8 mouse cellular contexts compared by ENCODE assay signal in the genomic region with DNA sequence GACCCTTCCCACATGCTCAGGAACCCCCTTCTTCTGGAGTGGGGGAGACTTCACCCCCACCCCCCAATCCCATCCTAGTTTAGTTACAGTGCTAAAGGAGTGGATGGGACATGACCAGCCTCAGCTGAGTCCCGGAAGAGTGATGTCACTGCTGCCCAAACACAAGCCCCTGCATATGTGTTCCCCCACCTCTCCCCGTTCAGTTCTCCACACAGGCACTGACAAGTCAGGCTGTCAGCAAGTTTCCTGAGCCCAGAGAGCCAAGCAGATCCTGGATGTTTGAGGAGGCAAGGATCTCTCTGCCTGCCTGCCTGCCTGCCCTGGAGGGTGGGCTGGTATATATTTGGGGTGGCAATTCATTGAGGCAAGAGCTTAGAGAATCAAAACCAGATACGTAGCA. TPM values are rescaled to one million over a fixed set of nuclear protein-coding genes. Genes with fewer than 3 reads are reported as not detected.
A peak's percentile ranks its signal among the peaks of the same experiment; 100 is the strongest.
DNase-seq lines count a peak whose midpoint lies in the region; ATAC-seq and TF ChIP-seq lines count a peak whose summit lies in the region.

No protein-coding gene starts in this region.

- peak overlapping the region; percentile 68 for H3K4me2 ChIP-seq in heart, embryonic 12.5 days
- peak overlapping the region; percentile 54 for H3K4me2 ChIP-seq in forebrain, embryonic 14.5 days (ENCODE audit: low read length)

- H3K27me3 ChIP-seq in heart, embryonic 12.5 days (replicated peaks) = no peaks in the 10 kb centered on the region
- H3K27me3 ChIP-seq in forebrain, embryonic 14.5 days (replicated peaks; ENCODE audit: control insufficient read depth, insufficient read depth, low read length) = no peaks in the 10 kb centered on the region
- peaks cover 23% of the 10 kb centered on the region for H3K27me3 ChIP-seq in midbrain, embryonic 10.5 days (ENCODE audit: low read depth, poor library complexity, severe bottlenecking)

- peaks cover 54% of the 10 kb centered on the region for H3K4me1 ChIP-seq in heart, embryonic 12.5 days (replicated peaks)
- H3K4me1 ChIP-seq in bone marrow, adult 2 months (ENCODE audit: control insufficient read depth, insufficient read depth, low read length) = peaks cover 3% of the 10 kb centered on the region; the same call in 1 of the 2 replicates
- H3K4me1 ChIP-seq in forebrain, embryonic 14.5 days (ENCODE audit: control insufficient read depth, insufficient read depth, low read length) = peaks cover 44% of the 10 kb centered on the region
- peaks cover 100% of the 10 kb centered on the region for H3K4me1 ChIP-seq in midbrain, embryonic 10.5 days

- no peak for DNase-seq in heart, adult 8-10 months (ENCODE audit: low spot score)
- DNase-seq in forebrain, embryonic 14.5 days (ENCODE audit: low spot score) = peak; percentile 54
- DNase-seq in midbrain, embryonic 10.5 days (ENCODE audit: low spot score) = no peak
- no peak for DNase-seq in thymus, postnatal 4 days
- DNase-seq in kidney, postnatal 25 days = no peak
- DNase-seq in cerebellum, postnatal 14 days = no peak

- TF ChIP-seq POLR2A in bone marrow, adult 2 months (IDR thresholded peaks at IDR 0.05; ENCODE audit: borderline replicate concordance, control insufficient read depth, low read depth, low read length) = no peak

- no peak for ATAC-seq in heart, embryonic 12.5 days (ENCODE audit: insufficient number of reproducible peaks, low FRiP score)
- ATAC-seq in forebrain, embryonic 14.5 days = peak; percentile 33

- H3K4me3 ChIP-seq in heart, embryonic 12.5 days = no peak overlapping the region
- H3K4me3 ChIP-seq in bone marrow, adult 2 months (replicated peaks; ENCODE audit: control insufficient read depth, low read depth, low read length) = no peak overlapping the region
- peak overlapping the region; percentile 31; the same call in 1 of the 2 replicates for H3K4me3 ChIP-seq in forebrain, embryonic 14.5 days (ENCODE audit: low read depth, low read length)
- H3K4me3 ChIP-seq in midbrain, embryonic 10.5 days = peak overlapping the region; percentile 5; the same call in 1 of the 2 replicates

- H3K9ac ChIP-seq in heart, embryonic 12.5 days = peak overlapping the region; percentile 64
- peak overlapping the region; percentile 62 for H3K9ac ChIP-seq in forebrain, embryonic 14.5 days (ENCODE audit: low read length)

- no peaks in the 10 kb centered on the region for H3K9me3 ChIP-seq in heart, embryonic 12.5 days (replicated peaks)
- H3K9me3 ChIP-seq in forebrain, embryonic 14.5 days (replicated peaks; ENCODE audit: control insufficient read depth, low read length) = no peaks in the 10 kb centered on the region
- H3K9me3 ChIP-seq in midbrain, embryonic 10.5 days (replicated peaks) = no peaks in the 10 kb centered on the region

- peak overlapping the region; percentile 26; the same call in 1 of the 2 replicates for H3K27ac ChIP-seq in heart, embryonic 12.5 days (ENCODE audit: poor library complexity, severe bottlenecking)
- H3K27ac ChIP-seq in bone marrow, adult 2 months (ENCODE audit: control insufficient read depth, insufficient read depth, low read depth, low read length, poor library complexity) = 0 out of 2 replicates have a peak overlapping the region, but pooled peaks have one; percentile 10
- H3K27ac ChIP-seq in forebrain, embryonic 14.5 days (ENCODE audit: low read depth, low read length) = peak overlapping the region; percentile 89
- peak overlapping the region; percentile 87 for H3K27ac ChIP-seq in midbrain, embryonic 10.5 days (replicated peaks)

- no peak for TF ChIP-seq CTCF in bone marrow, adult 2 months (IDR thresholded peaks at IDR 0.05; ENCODE audit: control insufficient read depth, insufficient read depth, low read length)

- WGBS in heart, embryonic 12.5 days = 8% methylated on average over 3 of the region's 3 CpGs
- WGBS in bone marrow, adult 2 months = 67% methylated on average over 3 of the region's 3 CpGs
- WGBS in forebrain, embryonic 14.5 days = 28% methylated on average over 3 of the region's 3 CpGs
- WGBS in midbrain, embryonic 10.5 days = 25% methylated on average over 3 of the region's 3 CpGs

- H3K36me3 ChIP-seq in heart, embryonic 12.5 days = peaks cover 57% of the 10 kb centered on the region
- peaks cover 36% of the 10 kb centered on the region for H3K36me3 ChIP-seq in forebrain, embryonic 14.5 days (ENCODE audit: control insufficient read depth, insufficient read depth, low read length)
- peaks cover 99% of the 10 kb centered on the region for H3K36me3 ChIP-seq in midbrain, embryonic 10.5 days

RNA-seq across cellular contexts. Expression of gene Mdfi, which starts 44.7 kb away (rescaled TPM):
- 11.1 and 11.2 TPM in 2 replicates for polyA plus RNA-seq in heart, embryonic 12.5 days (2016; fragmentation: Nextera tagmentation; extraction: Ambion mirVana)
- total RNA-seq in heart, adult 8-10 months (2022) = 1 to 10 TPM; 1.7 to 2.2 (median 1.9) TPM
- polyA plus RNA-seq in bone marrow, adult 2 months (2011; ENCODE audit: insufficient read depth, insufficient read length, low replicate concordance, missing spikeins) = 4.2 and 4.8 TPM in 2 replicates
- polyA plus RNA-seq in forebrain, embryonic 14.5 days (2014; fragmentation: Nextera tagmentation; extraction: Ambion mirVana) = 10.4 and 12.4 TPM in 2 replicates
- 10.6 and 12.9 TPM in 2 replicates for polyA plus RNA-seq in midbrain, embryonic 10.5 days (2016; fragmentation: Nextera tagmentation; extraction: Ambion mirVana)

RNA-seq across cellular contexts. Expression of gene Foxp4, which starts 45.2 kb away (rescaled TPM):
- polyA plus RNA-seq in heart, embryonic 12.5 days (2016; fragmentation: Nextera tagmentation; extraction: Ambion mirVana) = 20.7 and 22.5 TPM in 2 replicates
- 10 to 100 TPM; 10.2 to 12.7 (median 10.5) TPM for total RNA-seq in heart, adult 8-10 months (2022)
- polyA plus RNA-seq in bone marrow, adult 2 months (2011; ENCODE audit: insufficient read depth, insufficient read length, low replicate concordance, missing spikeins) = 10.2 and 14.6 TPM in 2 replicates
- polyA plus RNA-seq in forebrain, embryonic 14.5 days (2014; fragmentation: Nextera tagmentation; extraction: Ambion mirVana) = 20.3 and 29.9 TPM in 2 replicates
- 21.8 and 25.5 TPM in 2 replicates for polyA plus RNA-seq in midbrain, embryonic 10.5 days (2016; fragmentation: Nextera tagmentation; extraction: Ambion mirVana)

Comparison
In these comparisons a context has a peak if more than half of its experiments do, and no peak if none do; other contexts are left out.
1. H3K27ac ChIP-seq: peak in every context shown above with its lines; median percentile 89 in forebrain, embryonic 14.5 days; 87 in midbrain, embryonic 10.5 days; 26 in heart, embryonic 12.5 days; 10 in bone marrow, adult 2 months.
2. H3K4me3 ChIP-seq: peak in forebrain, embryonic 14.5 days (single experiment) and midbrain, embryonic 10.5 days (single experiment); none in heart, embryonic 12.5 days (single experiment) and bone marrow, adult 2 months (single experiment).